Mouse (Mus musculus) liver, postnatal 0 days (tissue): ENCODE measurements around the gene Nup107.

ENCODE experiments used
- CTCF ChIP-seq: sonication (generic); IDR thresholded peaks from 2 replicates; pipeline ENCODE4 v1.5.1; 2016; ENCODE audit warnings: antibody characterized with exemption, low read depth
- EP300 ChIP-seq: IDR thresholded peaks from 2 replicates; pipeline ENCODE4 v1.6.1; 2016; ENCODE audit warnings: antibody characterized with exemption, low read depth, mild to moderate bottlenecking

GRCm38 (mm10) chr10:117724136-117724718 lies 68.3 kb downstream of the Nup107 start:
- no peak for TF ChIP-seq CTCF
- TF ChIP-seq EP300 = no peak
